Mouse (Mus musculus) adrenal gland, adult (tissue): ENCODE data around the gene Hdac8.

Experiments
- DNase-seq, 2 experiments: peaks; one replicate each; pipeline ENCODE4 v3.0.0; 2022 to 2023; ENCODE audit warnings: low spot score in 1 of 2; ENCODE audit not compliant: inconsistent age in 2 of 2

Hdac8 gene

GRCm38 (mm10) chrX:102504644-102505481, at the start of gene Hdac8:
Gene Hdac8, minus strand, starts transcription at chrX:102505359.
- peak; percentile 48 to 87 for DNase-seq

GRCm38 (mm10) chrX:102509205-102509604, 4.0 kb upstream of the Hdac8 start:
- no peak for DNase-seq

- DNase-seq = peak in 1 of 2 experiments; percentile 42
Observed at GRCm38 (mm10) chrX:102504179-102504578, 980 bp downstream of the Hdac8 start.

GRCm38 (mm10) chrX:102493992-102494730, 11.0 kb downstream of the Hdac8 start:
- no peak for DNase-seq

- DNase-seq = no peak
Observed at GRCm38 (mm10) chrX:102485575-102485974, 19.6 kb downstream of the Hdac8 start.

GRCm38 (mm10) chrX:102479665-102480064, 25.5 kb downstream of the Hdac8 start:
- peak; percentile 55 to 77 for DNase-seq

GRCm38 (mm10) chrX:102478965-102479364, 26.2 kb downstream of the Hdac8 start:
- DNase-seq = peak in 1 of 2 experiments; percentile 75

GRCm38 (mm10) chrX:102478481-102478880, 26.7 kb downstream of the Hdac8 start:
- DNase-seq = no peak

- peak; percentile 53 to 84 for DNase-seq
Observed at GRCm38 (mm10) chrX:102476784-102477183, 28.4 kb downstream of the Hdac8 start.

- no peak for DNase-seq
Observed at GRCm38 (mm10) chrX:102475555-102475954, 29.6 kb downstream of the Hdac8 start.

GRCm38 (mm10) chrX:102418343-102419127, 86.6 kb downstream of the Hdac8 start:
- DNase-seq = no peak

GRCm38 (mm10) chrX:102416972-102417371, 88.2 kb downstream of the Hdac8 start:
- no peak for DNase-seq

GRCm38 (mm10) chrX:102416386-102416785, 88.8 kb downstream of the Hdac8 start:
- no peak for DNase-seq

GRCm38 (mm10) chrX:102384765-102385164, 120.4 kb downstream of the Hdac8 start:
- DNase-seq = no peak

GRCm38 (mm10) chrX:102383151-102383550, 122.0 kb downstream of the Hdac8 start:
- peak; percentile 65 to 76 for DNase-seq

GRCm38 (mm10) chrX:102366510-102366909, 138.6 kb downstream of the Hdac8 start:
- DNase-seq = no peak

GRCm38 (mm10) chrX:102362244-102362643, 142.9 kb downstream of the Hdac8 start:
- no peak for DNase-seq

GRCm38 (mm10) chrX:102353412-102353811, 151.7 kb downstream of the Hdac8 start:
- DNase-seq = no peak

GRCm38 (mm10) chrX:102349843-102350731, 155.1 kb downstream of the Hdac8 start:
- DNase-seq = peak; percentile 26 to 38

- no peak for DNase-seq
Observed at GRCm38 (mm10) chrX:102348886-102349486, 156.2 kb downstream of the Hdac8 start.
